Mouse (Mus musculus): Measurements from ENCODE around the gene Phf19.
A peak's percentile ranks its signal among the peaks of the same experiment; 100 is the strongest.

Gene Phf19

DNA sequence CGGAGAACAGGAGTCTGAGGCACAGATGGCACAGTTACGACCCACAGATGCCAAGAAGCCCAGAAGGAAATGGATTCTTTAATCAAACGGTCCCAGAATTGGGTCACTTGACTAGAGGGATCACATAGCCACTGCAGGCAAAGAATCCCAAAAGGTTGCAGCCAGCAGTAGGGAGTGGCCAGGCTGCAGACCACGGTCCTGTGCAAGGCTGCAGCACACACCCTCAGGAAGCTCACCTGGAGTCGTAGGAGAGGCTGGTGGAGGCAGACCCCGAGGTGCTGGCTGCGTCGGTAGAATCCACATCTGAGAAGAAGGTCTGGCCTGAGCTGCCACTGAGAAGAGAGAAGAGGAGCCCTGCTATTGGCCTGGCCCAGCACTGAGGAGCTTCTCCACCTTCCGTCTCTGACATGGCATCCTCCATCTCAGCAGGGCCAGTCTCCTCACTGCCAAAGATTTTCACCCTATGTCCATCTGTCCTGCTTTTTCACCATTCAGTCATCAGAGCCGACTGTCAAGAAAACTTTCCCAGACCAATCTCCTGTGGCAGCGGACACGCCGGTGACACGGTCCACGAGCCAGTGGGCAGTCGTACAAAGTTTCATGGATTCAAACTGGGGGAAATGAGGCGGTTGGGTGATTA, 16.9 kb downstream of the Phf19 start:
- DNase-seq (ENCODE audit: low spot score) = no peak

- no peak for DNase-seq (ENCODE audit: low spot score)
These were observed 18.2 kb downstream of the Phf19 start for GRCm38 (mm10) chr2:34895503-34896113.

- no peak for DNase-seq (ENCODE audit: low spot score)
These were observed 19.9 kb downstream of the Phf19 start for GRCm38 (mm10) chr2:34893950-34894349.

DNA sequence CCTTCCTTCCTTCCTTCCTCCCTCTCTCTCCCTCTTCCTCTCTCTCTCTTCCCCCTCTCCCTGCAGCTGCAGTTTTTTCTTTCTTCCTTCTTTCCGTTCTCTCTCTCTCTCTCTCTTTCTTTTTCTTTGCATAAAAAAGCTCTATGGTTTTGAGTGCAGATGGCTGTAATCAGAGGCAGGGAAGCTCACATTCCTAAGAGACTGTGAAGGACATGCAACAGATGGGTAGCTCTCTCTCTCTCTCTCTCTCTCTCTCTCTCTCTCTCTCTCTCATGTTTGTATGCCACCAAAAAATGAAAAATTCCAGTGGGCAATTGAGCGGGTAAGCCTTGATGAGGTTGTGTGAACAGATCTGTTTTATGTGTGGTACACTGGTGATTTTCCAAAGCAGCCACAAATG, 29.6 kb downstream of the Phf19 start:
- DNase-seq (ENCODE audit: low spot score) = no peak

DNA sequence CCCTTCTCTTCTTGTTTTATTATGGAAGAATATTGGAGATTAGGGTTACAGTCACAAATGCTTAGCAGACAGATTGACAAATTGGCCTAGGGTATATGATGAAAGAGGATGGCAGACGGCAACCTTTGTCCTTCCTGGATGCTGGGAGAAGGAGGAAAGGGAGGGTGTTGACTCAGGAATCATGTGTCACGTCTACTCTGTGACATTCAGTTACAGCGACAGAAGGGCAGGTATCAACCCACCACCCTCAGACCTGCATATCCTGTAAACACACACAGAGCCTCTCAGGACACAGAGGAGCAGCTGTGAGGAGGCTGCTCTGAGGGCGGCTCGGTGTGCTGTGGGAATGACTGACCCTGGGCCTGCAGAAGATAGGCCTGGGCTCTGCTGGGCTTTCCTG, 30.6 kb downstream of the Phf19 start:
- DNase-seq (ENCODE audit: low spot score) = no peak

DNA sequence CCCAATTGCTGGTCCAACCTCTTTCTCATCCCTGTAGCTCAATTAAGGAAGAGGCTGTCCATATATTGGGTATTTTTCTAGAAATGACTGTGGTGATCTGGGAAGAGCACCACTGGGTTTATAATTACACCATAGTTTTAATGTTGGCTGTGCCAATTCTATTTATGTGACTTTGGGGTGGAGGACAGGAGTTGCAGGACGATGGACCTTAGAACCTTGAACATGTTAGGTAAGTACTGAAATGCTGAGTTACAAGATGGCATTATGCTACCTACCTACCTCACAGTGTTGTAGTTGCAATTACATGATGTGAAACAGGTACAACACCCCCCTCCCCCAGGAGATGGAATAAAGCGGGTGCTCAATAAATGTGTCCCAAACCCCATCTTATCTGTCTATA, 31.1 kb downstream of the Phf19 start:
- no peak for DNase-seq (ENCODE audit: low spot score)

GRCm38 (mm10) chr2:34880054-34880453, 33.8 kb downstream of the Phf19 start:
- no peak for DNase-seq (ENCODE audit: low spot score)

DNA sequence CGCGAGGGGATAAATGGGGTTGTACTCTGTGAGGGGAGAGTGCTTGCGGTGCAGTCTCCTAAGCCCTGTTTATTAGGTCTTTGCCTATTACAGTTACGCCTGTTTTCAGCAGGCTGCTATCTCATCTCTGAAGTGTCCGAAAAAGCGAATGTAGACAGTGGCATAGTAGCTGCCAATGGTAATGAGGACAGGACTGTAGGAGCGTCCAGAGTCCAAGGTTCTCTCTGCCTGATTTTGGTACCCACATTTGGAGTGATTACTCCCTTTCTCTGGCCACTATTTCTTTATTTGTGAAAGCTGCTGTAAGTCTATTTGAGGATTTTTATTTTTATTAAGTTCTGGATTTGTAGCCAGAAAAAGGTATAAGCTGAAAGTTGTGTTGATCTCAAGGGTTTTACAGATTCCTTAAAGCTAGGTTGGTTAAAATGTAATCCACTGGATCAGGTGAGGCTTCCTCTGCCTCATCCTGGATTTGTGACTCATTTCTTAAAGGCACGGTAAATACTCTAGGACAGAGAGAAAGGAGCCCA, 38.9 kb downstream of the Phf19 start, which contains the start of gene Psmd5:
Psmd5 (minus strand) TSS at position 153 of the 530 bp plus-strand sequence.
- DNase-seq (ENCODE audit: low spot score) = no peak

GRCm38 (mm10) chr2:34874271-34874670, 39.6 kb downstream of the Phf19 start, which contains the start of gene Cutal:
TSS of gene Cutal (plus strand) at chr2:34874396.
- peak; percentile 24 for DNase-seq (ENCODE audit: low spot score)

DNA sequence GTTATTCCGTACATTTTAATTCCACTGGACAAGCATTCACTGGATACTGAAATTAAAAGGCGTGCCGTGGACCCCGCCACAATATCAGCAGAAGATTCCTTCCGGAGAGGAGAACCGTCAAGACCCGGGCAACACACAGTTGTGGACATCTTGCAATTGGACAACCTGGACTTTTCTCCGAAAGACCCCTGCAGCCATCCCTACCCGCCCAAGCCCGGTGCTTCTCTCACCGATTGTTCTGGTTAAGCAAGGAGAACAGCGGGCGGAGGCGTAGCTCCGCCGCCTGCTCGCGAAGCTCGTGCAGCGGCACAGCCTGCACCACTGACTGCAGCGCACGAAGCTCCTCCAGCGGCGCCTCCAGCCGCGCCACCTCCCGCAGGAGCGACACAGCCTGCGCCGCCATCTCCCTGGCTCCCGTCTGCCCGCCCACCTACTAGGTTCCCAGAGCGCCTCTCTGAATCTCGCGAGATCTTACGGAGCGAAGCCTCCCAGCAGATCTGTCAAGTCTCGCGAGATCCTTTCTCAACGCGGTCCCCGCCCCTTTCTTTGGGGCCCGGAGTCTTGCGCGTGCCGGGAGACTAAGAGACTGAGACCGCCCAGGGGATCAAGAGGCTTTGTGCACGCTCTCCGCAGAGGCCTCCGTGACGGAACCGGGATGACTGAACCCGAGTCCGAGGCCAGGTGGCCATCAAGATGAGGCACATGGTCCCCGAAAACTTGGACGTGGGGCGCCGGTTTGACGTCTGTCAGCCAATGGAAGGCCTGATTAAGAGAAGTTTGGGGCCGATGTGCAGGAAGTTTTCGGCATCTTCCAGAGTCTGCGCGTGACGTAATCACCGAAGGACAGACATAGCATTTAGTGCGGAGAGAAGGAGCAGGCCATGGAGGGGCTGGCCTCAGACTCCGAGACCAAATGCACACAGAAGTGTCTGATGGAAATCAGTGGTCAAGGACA, 43.0 kb downstream of the Phf19 start:
- peak; percentile 97 for DNase-seq (ENCODE audit: low spot score)

DNA sequence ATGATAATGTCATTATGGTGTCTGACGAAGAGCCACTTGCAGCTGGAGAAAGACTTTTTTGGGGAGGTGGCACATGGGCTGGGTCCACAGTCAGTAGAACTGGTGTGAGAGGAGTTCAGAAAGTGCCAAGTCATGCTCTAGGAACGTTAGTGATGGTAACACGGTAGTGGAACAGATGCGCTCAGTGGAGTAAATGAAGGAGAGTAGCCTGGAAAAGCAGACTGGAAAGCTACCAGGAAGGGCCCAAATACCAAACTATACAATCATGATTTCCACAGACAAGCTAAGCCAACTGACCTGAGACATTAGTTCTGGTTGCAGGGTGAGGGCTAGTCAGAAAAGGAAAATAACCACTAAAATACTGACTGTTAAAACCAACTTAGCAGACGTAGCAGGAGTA, 44.1 kb downstream of the Phf19 start:
- DNase-seq (ENCODE audit: low spot score) = no peak

DNA sequence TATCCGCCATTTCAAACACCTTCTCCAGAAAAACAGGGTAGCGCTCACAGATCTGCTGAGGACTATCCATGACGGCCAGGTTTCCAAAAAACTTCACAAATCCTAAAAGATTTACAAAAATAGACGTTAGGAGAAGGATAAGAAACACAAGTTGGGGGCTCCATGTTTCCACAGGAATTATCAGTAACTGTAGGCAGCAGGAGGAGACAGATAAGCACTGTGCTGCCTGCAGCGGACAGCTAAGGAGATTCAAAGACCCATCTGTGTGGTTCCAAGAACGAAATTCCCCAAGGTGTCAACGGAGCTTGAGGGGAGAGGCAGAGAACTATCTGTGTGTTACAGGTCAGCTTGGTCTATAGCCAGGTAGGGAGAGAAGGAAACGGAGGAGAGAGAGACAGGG, 56.1 kb downstream of the Phf19 start:
- no peak for DNase-seq (ENCODE audit: low spot score)

DNA sequence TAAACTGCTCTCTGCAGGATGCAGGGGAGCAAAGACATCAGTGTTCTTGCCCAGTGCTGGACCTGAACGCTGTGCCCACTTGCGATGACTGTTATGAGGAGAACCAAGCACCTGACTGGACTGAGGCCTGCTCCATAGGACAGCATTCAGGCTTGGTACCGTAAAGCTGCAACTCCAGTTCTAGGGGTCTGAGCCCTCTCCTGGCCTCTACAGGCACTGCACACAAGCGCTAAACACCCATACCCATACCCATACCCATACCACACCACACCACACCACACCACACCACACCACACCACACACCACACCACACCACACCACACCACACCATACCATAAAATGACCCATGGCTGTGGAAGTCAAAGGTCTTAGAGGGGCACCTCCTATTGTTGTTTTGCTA, 58.6 kb downstream of the Phf19 start:
- no peak for DNase-seq (ENCODE audit: low spot score)

DNA sequence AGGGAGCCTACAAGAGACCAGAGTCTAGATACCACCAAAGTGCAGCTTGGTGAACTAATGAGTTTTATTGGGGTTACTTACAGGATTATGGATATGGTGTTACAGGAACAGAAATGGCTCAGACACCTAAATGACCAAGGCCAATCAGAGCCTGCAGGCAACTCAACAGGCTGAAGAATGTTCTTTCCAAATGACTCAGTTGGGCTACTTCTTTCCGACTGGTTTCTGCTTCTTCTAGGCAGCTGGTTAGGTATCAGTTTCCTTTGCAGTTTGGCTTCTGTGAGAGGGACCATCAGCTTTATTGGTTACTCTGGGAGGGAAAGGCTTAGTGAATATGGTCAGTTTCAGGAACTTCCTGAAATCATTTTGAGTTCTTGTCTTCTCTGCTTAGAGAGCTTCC, 66.1 kb downstream of the Phf19 start:
- DNase-seq (ENCODE audit: low spot score) = no peak
